Mouse (Mus musculus) neural tube, embryonic 11.5 days (tissue): ENCODE results near the gene Gse1. TPM values are rescaled to one million over a fixed set of nuclear protein-coding genes. Genes with fewer than 3 reads are reported as not detected.

Experiments
- ATAC-seq: fragments of 200-750 bp; cut with Nextera tagmentation; 2 replicates; pipeline ENCODE4 v1.8.0; 2017; ENCODE audit warnings: moderate number of reproducible peaks, mild to moderate bottlenecking, moderate TSS enrichment, moderate library complexity; ENCODE audit not compliant: insufficient read depth, low FRiP score, low TSS enrichment
- DNase-seq: peaks from one replicate; pipeline ENCODE4 v3.0.0-alpha.2; 2015; ENCODE audit warnings: low spot score
- H3K27ac ChIP-seq: fragments of 300-500 bp; sonication (generic); 2 replicates; pipeline ENCODE4 v1.5.1; 2014; ENCODE audit warnings: low read depth, mild to moderate bottlenecking, low read length
- H3K27me3 ChIP-seq: fragments of 300-500 bp; sonication (generic); 2 replicates; pipeline ENCODE4 v1.6.1; 2014; ENCODE audit warnings: mild to moderate bottlenecking, low read length, mixed read lengths; ENCODE audit not compliant: control insufficient read depth, insufficient read depth
- H3K36me3 ChIP-seq: fragments of 300-500 bp; sonication (generic); 2 replicates; pipeline ENCODE4 v1.6.1; 2014; ENCODE audit warnings: mild to moderate bottlenecking, low read length, moderate library complexity, mixed read lengths; ENCODE audit not compliant: control insufficient read depth, insufficient read depth
- H3K4me1 ChIP-seq: fragments of 300-500 bp; sonication (generic); 2 replicates; pipeline ENCODE4 v1.6.1; 2014; ENCODE audit warnings: low read length, mixed read lengths; ENCODE audit not compliant: control insufficient read depth, insufficient read depth
- H3K4me2 ChIP-seq: fragments of 300-500 bp; sonication (generic); 2 replicates; pipeline ENCODE4 v1.6.1; 2014; ENCODE audit warnings: low read depth, mild to moderate bottlenecking, moderate library complexity
- H3K4me3 ChIP-seq: fragments of 300-500 bp; sonication (generic); 2 replicates; pipeline ENCODE4 v1.5.1; 2014; ENCODE audit warnings: low read depth, low read length
- H3K9ac ChIP-seq: fragments of 300-500 bp; sonication (generic); 2 replicates; pipeline ENCODE4 v1.6.1; 2014; ENCODE audit warnings: mild to moderate bottlenecking, low read length
- H3K9me3 ChIP-seq: fragments of 300-500 bp; sonication (generic); 2 replicates; pipeline ENCODE4 v1.6.1; 2016; ENCODE audit warnings: low read length; ENCODE audit not compliant: control insufficient read depth
- WGBS: fragments of 180-500 bp; shearing (Covaris S2); extraction: QIAGEN DNeasy Blood & Tissue Kit; methylation state at CpG from one replicate; pipeline ENCODE4 v1.1.7; 2014; 5-methylcytosine and 5-hydroxymethylcytosine counted together
- polyA plus RNA-seq: library from polyadenylated mRNA; unstranded; fragments of >200 nt; fragmentation: Nextera tagmentation; extraction: Ambion mirVana; gene quantifications from 2 replicates; pipeline ENCODE4 v1.2.1, GENCODE M21; 2014

Gene Gse1
- polyA plus RNA-seq, 1 experiment from 2014 or later = 33.5 TPM

DNA sequence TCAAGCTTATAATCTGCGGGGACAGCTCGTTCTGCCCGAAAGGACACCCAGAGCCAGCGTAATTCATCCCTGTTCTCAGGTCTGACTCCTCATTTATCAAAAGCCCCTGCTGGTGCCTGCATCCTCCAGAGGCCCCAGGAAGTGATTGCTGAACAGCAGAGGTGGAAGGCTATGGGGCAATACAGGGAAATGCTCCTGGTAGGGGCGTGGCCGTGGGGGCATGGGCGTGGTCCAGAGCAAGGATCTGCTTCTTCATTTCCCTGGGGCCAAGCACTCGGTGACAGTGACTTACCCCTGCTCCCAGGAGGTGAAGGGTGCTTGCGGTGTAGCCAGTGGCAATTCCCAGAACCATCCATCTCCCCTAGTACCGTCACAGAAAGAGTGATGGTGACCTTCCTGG lies 217.0 kb downstream of the Gse1 start:
- Histone ChIP-seq H3K27me3 (no peaks in the 10 kb centered on the region), H3K4me1 (peaks cover 49% of the 10 kb centered on the region), H3K9me3 (no peaks in the 10 kb centered on the region), H3K4me3 (no peak overlapping the region), H3K27ac (no peak overlapping the region), H3K36me3 (no peaks in the 10 kb centered on the region; the same call in 1 of the 2 replicates), H3K9ac (no peak overlapping the region), H3K4me2 (no peak overlapping the region)
- WGBS = 35% methylated on average over 10 of the region's 10 CpGs
- DNase-seq (peak; percentile 48), ATAC-seq (no peak)

DNA sequence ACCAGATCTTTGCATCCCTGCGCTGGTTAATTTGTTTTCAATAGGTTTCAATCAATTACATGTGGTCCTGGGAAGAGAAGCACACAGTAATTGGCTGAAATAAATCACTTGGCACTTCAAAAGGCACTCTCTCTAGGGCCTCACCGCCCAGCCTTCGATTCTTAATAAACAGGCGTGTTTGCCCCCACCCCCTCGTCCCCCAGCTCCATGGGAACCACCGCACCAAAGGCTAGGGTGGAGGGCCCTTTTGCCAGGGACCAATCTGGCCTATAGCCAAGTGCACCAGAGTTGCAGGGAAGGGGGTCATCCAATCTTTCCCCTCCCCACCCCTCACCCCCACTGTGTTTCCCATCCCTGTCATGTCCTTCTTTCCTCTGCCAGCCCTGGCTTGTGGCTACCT lies 219.9 kb downstream of the Gse1 start:
- Histone ChIP-seq H3K36me3 (no peaks in the 10 kb centered on the region; the same call in 1 of the 2 replicates), H3K4me2 (no peak overlapping the region), H3K4me3 (no peak overlapping the region), H3K4me1 (peaks cover 38% of the 10 kb centered on the region), H3K9ac (no peak overlapping the region), H3K9me3 (no peaks in the 10 kb centered on the region), H3K27me3 (no peaks in the 10 kb centered on the region), H3K27ac (no peak overlapping the region)
- ATAC-seq (peak; percentile 64), DNase-seq (peak; percentile 51)
- WGBS = 20% methylated on average over 6 of the region's 6 CpGs

DNA sequence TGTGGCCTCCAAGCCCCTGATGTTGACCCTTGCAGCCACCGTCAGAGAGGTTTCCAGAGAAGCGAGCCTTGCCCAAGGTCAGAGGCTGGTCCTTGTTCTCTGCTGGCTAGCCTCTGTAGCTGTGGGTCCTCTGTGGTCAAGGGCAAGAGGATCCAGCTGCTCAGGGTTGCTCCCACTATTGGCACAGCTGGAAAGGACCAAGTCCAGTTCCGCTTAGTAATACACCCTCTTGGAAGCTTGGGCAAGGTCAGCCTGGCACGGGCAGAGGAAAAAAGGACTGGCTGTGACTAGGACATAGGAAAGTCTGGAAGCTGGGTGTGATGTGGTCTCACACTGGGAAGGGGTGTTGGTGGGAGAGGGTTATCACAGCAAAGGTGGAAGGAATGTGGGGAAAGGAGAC lies 220.9 kb downstream of the Gse1 start:
- H3K27ac ChIP-seq = peak overlapping the region; percentile 74
- no peak overlapping the region for H3K4me3 ChIP-seq
- H3K9ac ChIP-seq = no peak overlapping the region
- H3K4me1 ChIP-seq = peaks cover 40% of the 10 kb centered on the region
- no peaks in the 10 kb centered on the region for H3K27me3 ChIP-seq
- 75% methylated on average over 4 of the region's 4 CpGs for WGBS
- no peaks in the 10 kb centered on the region for H3K9me3 ChIP-seq
- no peak for ATAC-seq
- H3K36me3 ChIP-seq = no peaks in the 10 kb centered on the region; the same call in 1 of the 2 replicates
- DNase-seq = no peak
- H3K4me2 ChIP-seq = no peak overlapping the region

DNA sequence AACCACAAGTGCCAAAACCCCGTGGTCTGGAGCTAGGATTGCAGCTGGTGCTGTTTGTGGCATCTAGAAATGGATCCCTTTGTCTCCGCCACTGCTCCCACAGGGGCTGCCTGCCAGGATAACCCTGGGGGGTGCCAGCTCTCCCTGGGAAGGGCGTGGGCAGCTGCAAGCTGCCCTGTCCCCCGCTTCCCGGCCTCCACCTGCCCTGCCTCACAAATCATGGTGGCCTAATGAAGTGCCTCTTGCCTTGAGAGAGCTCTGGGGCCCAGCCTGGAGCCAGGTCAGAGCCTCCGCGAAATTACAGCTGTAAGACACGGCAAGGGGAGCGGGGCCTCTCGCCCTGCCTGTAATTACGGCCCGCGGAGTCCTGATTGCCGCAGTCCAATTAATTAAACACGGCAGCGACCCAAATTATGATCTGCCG lies 221.4 kb downstream of the Gse1 start:
- Histone ChIP-seq H3K4me1 (peaks cover 43% of the 10 kb centered on the region), H3K4me3 (no peak overlapping the region), H3K36me3 (no peaks in the 10 kb centered on the region; the same call in 1 of the 2 replicates), H3K27me3 (no peaks in the 10 kb centered on the region), H3K9ac (no peak overlapping the region), H3K9me3 (no peaks in the 10 kb centered on the region), H3K4me2 (no peak overlapping the region; the same call in 1 of the 2 replicates), H3K27ac (peak overlapping the region; percentile 74)
- DNase-seq (peak; percentile 56), ATAC-seq (peak; percentile 32; the same call in 1 of the 2 replicates)
- WGBS = 9% methylated on average over 17 of the region's 17 CpGs

DNA sequence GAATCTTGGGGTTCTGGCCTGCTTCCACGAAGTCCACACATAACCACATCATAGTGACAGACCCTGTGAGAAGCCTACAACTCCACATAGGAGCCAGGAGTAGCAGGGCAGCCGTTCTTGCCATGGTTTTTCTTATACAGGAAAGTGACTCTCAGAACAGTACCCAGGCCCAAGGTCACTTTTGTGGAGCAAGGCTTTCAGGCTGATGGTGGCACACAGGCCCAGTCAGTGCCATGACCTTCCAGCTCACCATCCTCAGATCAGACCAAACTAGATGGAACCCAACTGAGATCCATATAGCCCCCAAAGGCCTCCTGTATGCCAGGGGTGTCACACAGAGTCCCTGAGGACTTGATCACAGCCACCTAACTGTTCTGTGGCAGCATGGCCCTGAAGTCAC lies 223.9 kb downstream of the Gse1 start:
- DNase-seq = no peak

DNA sequence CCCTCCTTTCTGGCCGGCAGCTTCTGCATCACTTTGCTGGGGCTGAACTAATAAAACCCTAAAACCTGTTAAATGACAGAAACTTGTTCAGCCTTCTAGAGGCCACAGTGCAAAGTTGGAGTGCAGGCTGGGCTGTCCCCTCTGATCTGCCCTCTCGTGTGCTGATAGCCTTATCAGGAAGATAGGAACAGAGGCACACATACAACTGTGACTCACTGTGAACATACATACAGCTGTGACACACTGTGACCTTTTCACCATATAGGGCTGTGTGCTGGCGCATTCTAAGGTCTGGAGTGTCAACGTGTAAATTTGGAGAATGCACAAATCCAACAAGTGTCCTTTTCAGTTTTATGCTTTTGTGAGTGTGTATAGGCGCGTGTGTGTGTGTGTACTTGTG lies 226.1 kb downstream of the Gse1 start:
- Histone ChIP-seq H3K9ac (no peak overlapping the region), H3K4me2 (no peak overlapping the region), H3K9me3 (no peaks in the 10 kb centered on the region), H3K4me3 (no peak overlapping the region), H3K36me3 (no peaks in the 10 kb centered on the region), H3K27me3 (no peaks in the 10 kb centered on the region), H3K4me1 (peaks cover 42% of the 10 kb centered on the region), H3K27ac (no peak overlapping the region)
- DNase-seq (no peak), ATAC-seq (no peak)
- WGBS = 74% methylated on average over 6 of the region's 6 CpGs

More for the DNA sequence above, 223.9 kb downstream of the Gse1 start:
- no peak for ATAC-seq
- Histone ChIP-seq H3K36me3 (no peaks in the 10 kb centered on the region), H3K9me3 (no peaks in the 10 kb centered on the region), H3K9ac (no peak overlapping the region), H3K4me1 (peaks cover 53% of the 10 kb centered on the region), H3K4me2 (no peak overlapping the region), H3K4me3 (no peak overlapping the region), H3K27ac (no peak overlapping the region), H3K27me3 (no peaks in the 10 kb centered on the region)
- 86% methylated on average over 2 of the region's 2 CpGs for WGBS

DNA sequence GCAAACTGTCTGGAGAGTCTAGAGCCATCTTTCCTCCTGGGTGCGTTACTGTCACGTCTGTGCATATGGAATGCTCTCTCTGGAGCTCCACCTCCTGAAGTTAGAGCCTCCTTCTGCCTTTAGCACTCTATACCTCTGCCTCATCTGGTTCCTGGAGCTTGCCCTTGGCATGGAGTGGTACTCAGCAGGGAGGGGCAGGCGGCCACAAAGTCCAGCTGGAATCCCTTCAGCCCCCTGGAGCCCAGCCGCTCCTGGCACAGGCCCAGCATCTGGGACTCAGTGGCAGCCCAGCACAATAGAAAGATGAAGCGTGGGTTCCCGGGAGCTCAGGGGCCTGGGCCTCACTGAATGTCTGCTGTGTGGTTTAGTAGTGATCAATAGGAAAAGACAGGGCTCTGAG lies 232.1 kb downstream of the Gse1 start:
- Histone ChIP-seq H3K9me3 (no peaks in the 10 kb centered on the region), H3K4me3 (no peak overlapping the region), H3K36me3 (no peaks in the 10 kb centered on the region), H3K27me3 (no peaks in the 10 kb centered on the region), H3K4me2 (no peak overlapping the region), H3K9ac (no peak overlapping the region), H3K27ac (no peak overlapping the region), H3K4me1 (peaks cover 36% of the 10 kb centered on the region)
- WGBS = 66% methylated on average over 6 of the region's 6 CpGs
- DNase-seq = peak; percentile 20
- ATAC-seq = 0 out of 2 replicates have a peak, but pooled peaks have one; percentile 38

DNA sequence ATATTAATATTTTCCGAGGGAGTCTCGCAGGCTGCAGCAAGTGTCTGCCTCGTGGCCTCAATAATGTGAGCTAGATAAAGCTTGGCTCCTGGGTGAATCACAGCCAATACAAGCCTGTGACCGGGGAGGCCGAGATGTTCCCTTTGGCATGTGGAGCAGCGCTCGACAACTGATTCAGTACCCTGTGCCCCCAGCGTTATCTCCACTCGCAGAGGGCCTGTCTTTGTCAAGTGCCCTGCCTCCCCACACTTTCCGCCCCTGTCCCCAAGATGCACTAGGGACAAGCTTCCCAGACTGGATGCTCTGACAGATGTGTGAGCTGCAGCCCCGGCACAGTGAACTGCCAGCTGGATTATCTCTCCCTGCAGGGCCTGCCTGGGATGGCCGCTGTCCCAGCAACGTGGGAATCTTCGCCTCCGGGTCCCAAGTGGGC lies 233.9 kb downstream of the Gse1 start:
- ATAC-seq = no peak
- DNase-seq = peak; percentile 17
- Histone ChIP-seq H3K9me3 (no peaks in the 10 kb centered on the region), H3K36me3 (no peaks in the 10 kb centered on the region), H3K4me2 (no peak overlapping the region), H3K27me3 (no peaks in the 10 kb centered on the region), H3K27ac (peak overlapping the region; percentile 15; the same call in 1 of the 2 replicates), H3K4me1 (peaks cover 29% of the 10 kb centered on the region), H3K4me3 (no peak overlapping the region), H3K9ac (no peak overlapping the region)
- WGBS = 42% methylated on average over 15 of the region's 15 CpGs

DNA sequence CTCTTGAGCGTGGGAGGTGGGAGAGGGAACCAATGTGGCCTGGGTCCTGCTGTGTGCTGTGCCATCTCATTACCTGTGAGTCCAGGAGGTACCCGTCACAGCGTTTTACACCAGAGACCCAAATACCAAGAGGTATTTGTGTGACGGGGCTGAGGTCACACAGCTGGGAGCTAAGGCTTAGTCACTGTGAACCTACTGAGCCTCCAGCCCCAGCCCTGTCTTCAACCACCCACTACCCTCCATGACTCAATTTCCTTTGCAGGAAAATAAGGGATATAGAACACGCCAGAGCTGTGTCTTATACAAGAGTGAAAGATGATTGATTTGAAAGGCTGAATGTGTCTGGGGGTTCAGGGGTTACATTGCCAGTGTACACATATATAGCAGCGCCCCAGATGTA lies 234.4 kb downstream of the Gse1 start:
- Histone ChIP-seq H3K4me3 (no peak overlapping the region), H3K36me3 (no peaks in the 10 kb centered on the region), H3K9me3 (no peaks in the 10 kb centered on the region), H3K27ac (no peak overlapping the region), H3K9ac (no peak overlapping the region), H3K27me3 (no peaks in the 10 kb centered on the region), H3K4me2 (no peak overlapping the region), H3K4me1 (peaks cover 29% of the 10 kb centered on the region)
- DNase-seq = no peak
- WGBS = 85% methylated on average over 6 of the region's 6 CpGs
- ATAC-seq = no peak
